Mouse (Mus musculus) forebrain, embryonic 11.5 days (tissue): Measurements from ENCODE around the gene Postn. TPM values are rescaled to one million over a fixed set of nuclear protein-coding genes. Genes with fewer than 3 reads are reported as not detected.

Source experiments
- ATAC-seq: fragments of 200-750 bp; cut with Nextera tagmentation; replicated peaks from 2 replicates; pipeline ENCODE4 v1.8.0; 2017; ENCODE audit warnings: moderate TSS enrichment; ENCODE audit not compliant: low FRiP score
- DNase-seq: peaks from one replicate; pipeline ENCODE4 v3.0.0-alpha.2; 2017; ENCODE audit warnings: low spot score
- H3K27ac ChIP-seq: fragments of 300-500 bp; sonication (generic); 2 replicates; pipeline ENCODE4 v1.5.1; 2014; ENCODE audit warnings: low read depth, low read length
- H3K27me3 ChIP-seq: fragments of 300-500 bp; sonication (generic); 2 replicates; pipeline ENCODE4 v1.6.1; 2014; ENCODE audit warnings: mild to moderate bottlenecking, low read length, mixed read lengths; ENCODE audit not compliant: control insufficient read depth, insufficient read depth
- H3K36me3 ChIP-seq: fragments of 300-500 bp; sonication (generic); 2 replicates; pipeline ENCODE4 v1.6.1; 2014; ENCODE audit warnings: mild to moderate bottlenecking, low read length, moderate library complexity, mixed read lengths; ENCODE audit not compliant: control insufficient read depth, insufficient read depth
- H3K4me1 ChIP-seq: fragments of 300-500 bp; sonication (generic); replicated peaks from 2 replicates; pipeline ENCODE4 v1.6.1; 2014; ENCODE audit warnings: low read length, mixed read lengths; ENCODE audit not compliant: control insufficient read depth, insufficient read depth
- H3K4me2 ChIP-seq: fragments of 300-500 bp; sonication (generic); 2 replicates; pipeline ENCODE4 v1.6.1; 2014; ENCODE audit warnings: low read depth, mild to moderate bottlenecking, low read length, moderate library complexity, mixed read lengths; ENCODE audit not compliant: severe bottlenecking
- H3K4me3 ChIP-seq: fragments of 300-500 bp; sonication (generic); 2 replicates; pipeline ENCODE4 v1.5.1; 2014; ENCODE audit warnings: low read depth, low read length
- H3K9ac ChIP-seq: fragments of 300-500 bp; sonication (generic); 2 replicates; pipeline ENCODE4 v1.6.1; 2014; ENCODE audit warnings: low read length
- H3K9me3 ChIP-seq: fragments of 300-500 bp; sonication (generic); 2 replicates; pipeline ENCODE4 v1.6.1; 2016; ENCODE audit warnings: low read length, mixed read lengths; ENCODE audit not compliant: control insufficient read depth
- WGBS: fragments of 180-500 bp; shearing (Covaris S2); extraction: QIAGEN DNeasy Blood & Tissue Kit; methylation state at CpG from one replicate; pipeline ENCODE4 v1.1.7; 2014; 5-methylcytosine and 5-hydroxymethylcytosine counted together
- polyA plus RNA-seq: library from polyadenylated mRNA; unstranded; fragments of >200 nt; fragmentation: Nextera tagmentation; extraction: Ambion mirVana; gene quantifications from 2 replicates; pipeline ENCODE4 v1.2.1, GENCODE M21; 2014

The Postn gene
- polyA plus RNA-seq, 1 experiment from 2014 or later: 6.9 TPM

DNA sequence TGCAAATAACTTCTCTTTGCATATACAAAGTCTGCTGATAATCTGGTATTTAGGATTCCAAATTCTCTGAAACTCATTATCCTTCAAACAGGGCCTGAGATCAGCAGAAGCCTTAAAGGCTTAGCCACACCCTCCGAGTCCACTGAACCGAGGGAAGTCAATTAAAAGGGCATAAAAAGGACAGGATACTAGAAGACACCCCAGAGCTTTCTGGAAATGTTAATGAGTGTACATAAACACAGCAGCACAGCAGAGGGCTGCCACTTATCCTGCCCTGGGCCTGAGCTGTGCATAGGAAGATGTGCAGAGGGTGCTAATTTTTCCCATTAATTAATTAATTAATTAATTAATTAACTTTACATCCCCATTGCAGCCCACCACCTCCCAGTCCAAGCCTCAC lies 16.7 kb downstream of the Postn start:
- H3K9me3 ChIP-seq: no peaks in the 10 kb centered on the region
- H3K9ac ChIP-seq: no peak overlapping the region
- no peak overlapping the region for H3K27ac ChIP-seq
- DNase-seq: no peak
- 17% methylated on average over 2 of the region's 2 CpGs for WGBS
- no peak overlapping the region for H3K4me2 ChIP-seq
- H3K36me3 ChIP-seq: no peaks in the 10 kb centered on the region
- H3K4me3 ChIP-seq: no peak overlapping the region
- no peaks in the 10 kb centered on the region for H3K4me1 ChIP-seq
- no peaks in the 10 kb centered on the region for H3K27me3 ChIP-seq
- ATAC-seq: no peak

DNA sequence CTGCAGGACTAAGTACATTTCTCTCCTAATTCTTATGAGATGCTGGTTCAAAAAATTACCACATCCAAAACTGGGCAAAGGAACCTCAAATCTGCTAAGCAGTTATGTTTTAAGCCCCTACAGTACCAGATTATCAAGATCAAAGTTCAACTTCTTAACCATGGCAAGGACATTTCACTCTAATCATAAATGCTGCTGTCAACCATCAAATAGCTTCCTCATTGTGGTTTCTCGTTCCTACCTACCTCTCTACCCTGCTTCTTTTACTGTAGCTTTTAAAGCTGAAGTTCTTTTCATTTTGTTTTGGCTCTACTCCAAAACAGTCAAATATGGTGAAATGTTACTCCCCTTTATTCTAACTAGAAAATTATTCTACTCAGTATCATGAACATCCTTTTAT lies 17.2 kb downstream of the Postn start:
- no peak overlapping the region for H3K4me3 ChIP-seq
- no peak overlapping the region for H3K4me2 ChIP-seq
- no peaks in the 10 kb centered on the region for H3K36me3 ChIP-seq
- no peaks in the 10 kb centered on the region for H3K4me1 ChIP-seq
- no peak overlapping the region for H3K9ac ChIP-seq
- H3K27ac ChIP-seq: no peak overlapping the region
- H3K9me3 ChIP-seq: no peaks in the 10 kb centered on the region
- DNase-seq: no peak
- ATAC-seq: no peak
- H3K27me3 ChIP-seq: no peaks in the 10 kb centered on the region
- WGBS: 54% methylated on average over 1 of the region's 1 CpGs

DNA sequence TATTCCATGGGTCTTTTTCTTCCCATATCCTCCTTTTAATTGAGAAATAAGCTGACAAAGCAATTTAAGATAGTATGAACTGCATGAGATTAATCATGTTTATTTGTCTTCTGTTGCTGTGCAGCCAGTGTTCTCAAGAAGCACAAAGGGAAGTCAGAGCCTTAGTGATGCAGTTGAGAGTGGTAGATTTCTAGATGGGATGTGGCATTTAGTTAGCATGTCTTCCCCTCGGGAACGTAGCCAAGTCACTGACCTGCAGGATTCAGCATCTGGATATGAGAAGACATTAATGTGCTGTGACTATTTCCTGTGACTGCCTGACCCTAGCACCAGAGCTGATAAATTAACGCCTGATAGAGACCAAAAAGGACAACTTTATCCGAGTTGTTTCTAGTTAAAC lies 19.1 kb downstream of the Postn start:
- H3K27ac ChIP-seq: no peak overlapping the region
- H3K9ac ChIP-seq: no peak overlapping the region
- H3K4me1 ChIP-seq: no peaks in the 10 kb centered on the region
- 84% methylated on average over 4 of the region's 4 CpGs for WGBS
- no peak for ATAC-seq
- H3K27me3 ChIP-seq: no peaks in the 10 kb centered on the region
- DNase-seq: no peak
- H3K4me3 ChIP-seq: no peak overlapping the region
- no peaks in the 10 kb centered on the region for H3K9me3 ChIP-seq
- no peak overlapping the region for H3K4me2 ChIP-seq
- H3K36me3 ChIP-seq: no peaks in the 10 kb centered on the region

DNA sequence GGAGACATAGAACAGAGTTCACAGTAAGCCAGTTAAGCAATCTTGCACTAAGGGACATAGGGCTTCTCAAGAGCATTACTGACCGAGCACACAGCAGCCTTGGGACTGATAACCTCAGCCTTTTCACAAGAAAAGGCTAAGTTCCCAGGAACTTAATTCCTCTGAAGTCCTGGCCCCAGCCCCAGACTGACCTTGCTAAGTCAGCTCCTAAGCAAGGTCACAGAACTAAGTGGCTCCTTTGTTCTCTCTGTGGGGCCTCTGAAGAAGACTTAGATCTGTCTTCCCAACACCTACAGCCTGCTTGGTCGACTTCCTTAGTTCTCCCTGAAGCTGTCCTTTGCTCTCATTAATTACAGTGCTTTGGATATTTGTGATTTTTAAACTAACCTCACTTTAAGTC lies 38.4 kb downstream of the Postn start:
- no peak overlapping the region for H3K4me3 ChIP-seq
- 25% methylated on average over 2 of the region's 2 CpGs for WGBS
- ATAC-seq (no peak), DNase-seq (no peak)
- H3K27ac ChIP-seq: no peak overlapping the region
- no peaks in the 10 kb centered on the region for H3K9me3 ChIP-seq
- H3K27me3 ChIP-seq: no peaks in the 10 kb centered on the region
- H3K4me2 ChIP-seq: no peak overlapping the region
- H3K36me3 ChIP-seq: no peaks in the 10 kb centered on the region
- H3K9ac ChIP-seq: no peak overlapping the region
- H3K4me1 ChIP-seq: no peaks in the 10 kb centered on the region

DNA sequence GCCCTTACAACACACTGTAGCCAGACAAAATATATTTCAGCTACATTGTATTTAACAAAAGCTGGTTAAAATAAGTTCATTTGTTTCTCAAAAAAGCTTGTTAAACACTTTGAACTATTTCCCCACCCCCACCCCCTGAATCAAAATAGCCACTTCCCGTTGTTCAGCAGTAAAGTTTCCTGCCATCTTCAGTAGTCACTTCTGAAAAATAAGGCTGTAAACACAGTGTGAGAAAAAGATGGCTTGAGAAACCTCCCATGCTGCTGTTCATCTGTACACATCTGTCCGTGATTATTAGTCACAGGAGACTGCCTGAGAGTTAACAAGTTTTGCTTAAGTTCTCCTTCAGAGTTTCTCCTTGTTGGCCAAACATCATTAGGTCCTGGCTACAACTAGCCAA lies 39.0 kb downstream of the Postn start:
- no peak overlapping the region for H3K27ac ChIP-seq
- H3K36me3 ChIP-seq: no peaks in the 10 kb centered on the region
- 72% methylated on average over 2 of the region's 2 CpGs for WGBS

DNA sequence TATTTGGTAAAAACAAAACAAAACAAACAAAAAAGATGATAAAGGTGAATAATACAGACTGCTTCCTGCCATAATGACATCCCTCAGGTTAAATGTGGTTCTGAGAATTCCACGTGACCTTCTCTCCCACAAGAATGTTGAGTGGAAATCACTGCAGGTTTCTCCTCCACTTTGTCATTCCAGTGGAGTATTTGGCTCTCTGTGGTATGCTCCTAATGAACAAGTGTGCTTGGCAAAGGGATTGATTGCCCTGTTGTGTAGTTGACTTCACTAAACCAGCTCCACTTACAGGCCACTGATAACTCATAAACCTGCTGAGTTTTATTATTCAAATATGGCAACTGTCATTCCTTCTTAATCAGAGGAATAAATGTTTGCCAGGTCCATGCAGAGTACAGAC lies 39.7 kb downstream of the Postn start:
- no peak overlapping the region for H3K27ac ChIP-seq
- H3K9me3 ChIP-seq: no peaks in the 10 kb centered on the region
- DNase-seq: no peak
- no peak for ATAC-seq
- no peak overlapping the region for H3K4me2 ChIP-seq
- H3K4me3 ChIP-seq: no peak overlapping the region
- WGBS: 89% methylated on average over 1 of the region's 1 CpGs
- H3K36me3 ChIP-seq: no peaks in the 10 kb centered on the region
- no peaks in the 10 kb centered on the region for H3K4me1 ChIP-seq
- no peaks in the 10 kb centered on the region for H3K27me3 ChIP-seq
- H3K9ac ChIP-seq: no peak overlapping the region

More for the DNA sequence above, 39.0 kb downstream of the Postn start:
- Histone ChIP-seq H3K4me1 (no peaks in the 10 kb centered on the region), H3K9me3 (no peaks in the 10 kb centered on the region), H3K4me2 (no peak overlapping the region), H3K9ac (no peak overlapping the region), H3K4me3 (no peak overlapping the region), H3K27me3 (no peaks in the 10 kb centered on the region)
- ATAC-seq (no peak), DNase-seq (no peak)

DNA sequence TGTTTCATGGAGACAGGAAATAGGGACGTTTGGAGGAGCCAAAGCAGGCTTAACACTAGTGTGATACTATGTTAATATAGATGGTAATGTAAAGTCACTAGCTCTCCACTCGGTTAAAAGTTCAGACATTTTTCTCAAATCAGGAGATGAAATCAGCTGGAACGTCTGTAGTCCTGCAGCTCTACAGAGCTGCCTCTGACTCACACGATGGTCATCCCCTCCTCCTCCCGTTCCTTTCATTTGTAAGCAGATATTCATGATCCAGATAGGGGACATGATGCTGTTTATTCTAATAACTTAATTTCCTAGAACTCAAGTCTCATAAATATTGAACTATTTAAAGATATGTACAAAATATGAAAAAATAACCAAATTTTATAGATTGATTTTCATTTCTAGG lies 40.8 kb downstream of the Postn start:
- H3K9me3 ChIP-seq: no peaks in the 10 kb centered on the region
- no peak overlapping the region for H3K27ac ChIP-seq
- 89% methylated on average over 5 of the region's 5 CpGs for WGBS

DNA sequence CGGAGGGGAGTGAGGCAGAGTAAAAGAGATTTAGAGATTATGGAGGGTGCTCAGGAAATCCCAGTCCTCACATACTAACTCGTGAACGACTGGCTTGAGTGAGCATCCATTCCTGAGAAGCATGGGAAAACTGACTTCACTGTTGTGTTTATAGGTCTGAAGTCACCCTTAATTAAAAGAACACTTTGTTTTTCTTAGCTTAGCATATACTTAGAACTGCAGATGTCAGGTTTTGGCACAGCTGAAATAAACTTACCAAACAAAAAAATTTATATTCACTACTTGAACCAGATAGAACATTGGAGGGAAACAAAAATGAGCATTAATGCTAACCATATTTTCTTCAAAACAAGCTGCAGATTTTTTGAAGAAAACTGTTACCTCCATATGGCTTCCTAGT lies 42.9 kb downstream of the Postn start:
- no peaks in the 10 kb centered on the region for H3K36me3 ChIP-seq
- DNase-seq: no peak
- H3K4me3 ChIP-seq: no peak overlapping the region
- H3K27me3 ChIP-seq: no peaks in the 10 kb centered on the region
- no peak for ATAC-seq
- H3K9ac ChIP-seq: no peak overlapping the region
- no peaks in the 10 kb centered on the region for H3K9me3 ChIP-seq
- H3K4me2 ChIP-seq: no peak overlapping the region
- WGBS: 77% methylated on average over 3 of the region's 3 CpGs
- H3K4me1 ChIP-seq: no peaks in the 10 kb centered on the region
- no peak overlapping the region for H3K27ac ChIP-seq

More for the DNA sequence above, 40.8 kb downstream of the Postn start:
- no peak for ATAC-seq
- no peak for DNase-seq
- no peak overlapping the region for H3K9ac ChIP-seq
- H3K4me1 ChIP-seq: no peaks in the 10 kb centered on the region
- no peaks in the 10 kb centered on the region for H3K27me3 ChIP-seq
- H3K36me3 ChIP-seq: no peaks in the 10 kb centered on the region
- no peak overlapping the region for H3K4me3 ChIP-seq
- no peak overlapping the region for H3K4me2 ChIP-seq

DNA sequence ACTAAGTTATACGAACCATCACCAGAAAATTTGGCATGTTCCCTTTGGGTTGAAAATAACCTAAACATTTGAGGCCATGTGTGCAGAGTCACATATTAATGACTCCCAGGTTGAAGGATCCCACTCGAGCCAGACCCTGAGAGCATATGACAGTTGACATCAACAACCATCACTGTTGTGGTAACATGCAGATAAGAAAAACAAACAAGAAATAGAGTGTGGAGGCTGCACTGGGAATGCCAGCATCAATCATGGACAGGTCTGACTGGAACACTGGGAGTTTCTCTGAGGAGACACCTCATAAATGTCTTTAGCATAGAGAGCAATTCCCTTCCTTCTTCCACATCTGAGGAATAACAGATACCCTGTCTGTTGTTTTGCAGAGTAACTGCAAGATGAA lies 45.7 kb downstream of the Postn start:
- 83% methylated on average over 2 of the region's 2 CpGs for WGBS
- DNase-seq (no peak), ATAC-seq (no peak)
- no peaks in the 10 kb centered on the region for H3K27me3 ChIP-seq
- no peak overlapping the region for H3K4me2 ChIP-seq
- H3K36me3 ChIP-seq: no peaks in the 10 kb centered on the region
- H3K9ac ChIP-seq: no peak overlapping the region
- H3K4me1 ChIP-seq: no peaks in the 10 kb centered on the region
- no peaks in the 10 kb centered on the region for H3K9me3 ChIP-seq
- H3K27ac ChIP-seq: no peak overlapping the region
- no peak overlapping the region for H3K4me3 ChIP-seq
